Mouse (Mus musculus) heart, adult 2 months (tissue): ENCODE measurements around the gene Map1s.

ENCODE experiments used
- CTCF ChIP-seq: fragments of 200-600 bp; IDR thresholded peaks from 2 replicates; pipeline ENCODE4 v1.8.1; 2022; ENCODE audit warnings: antibody characterized with exemption, mild to moderate bottlenecking, moderate library complexity
- EP300 ChIP-seq: fragments of 200-500 bp; IDR thresholded peaks from 2 replicates; pipeline ENCODE4 v1.6.1; 2011; ENCODE audit warnings: low read depth, low read length, control low read depth; ENCODE audit not compliant: insufficient read depth
- POLR2A ChIP-seq: fragments of 200-500 bp; IDR thresholded peaks from 2 replicates; pipeline ENCODE4 v1.6.1; 2011; ENCODE audit warnings: mild to moderate bottlenecking, low read depth, low read length, control low read depth; ENCODE audit not compliant: insufficient read depth

DNA sequence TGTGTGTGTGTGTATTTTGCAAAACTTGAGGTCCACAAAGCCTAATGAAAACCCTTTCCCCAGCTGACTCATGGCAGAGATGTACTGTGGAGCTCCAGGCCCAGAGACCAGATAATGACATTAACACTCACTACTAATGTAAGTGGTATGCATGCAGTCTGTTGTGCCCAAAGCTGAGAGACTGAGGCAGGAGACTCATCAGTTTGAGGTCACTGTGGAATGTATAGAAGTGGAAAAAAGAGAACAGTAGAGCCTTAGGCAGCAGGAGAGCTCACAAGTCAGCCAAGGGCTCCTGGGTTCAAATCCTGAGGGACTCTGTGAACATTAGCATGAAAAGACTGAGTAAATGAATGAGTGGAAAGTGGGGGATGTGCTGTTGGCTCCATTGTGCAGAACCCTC lies 2.1 kb upstream of the Map1s start:
- no peak for TF ChIP-seq POLR2A
- no peak for TF ChIP-seq EP300
- no peak for TF ChIP-seq CTCF
